Mouse (Mus musculus) CH12.LX (cell line): ENCODE results near the gene Phrf1. TPM values are rescaled to one million over a fixed set of nuclear protein-coding genes. Genes with fewer than 3 reads are reported as not detected.

Experiments used
- DNase-seq: peaks from one replicate; pipeline ENCODE4 v3.0.0-alpha.2; 2013; ENCODE audit errors: extremely low read depth
- H3K27ac ChIP-seq: 2 replicates; pipeline ENCODE4 v1.5.1; 2012; ENCODE audit warnings: low read depth, mild to moderate bottlenecking, control low read depth, moderate library complexity; ENCODE audit not compliant: insufficient read depth
- H3K27me3 ChIP-seq: replicated peaks from 2 replicates; pipeline ENCODE3; 2012; ENCODE audit warnings: inconsistent platforms
- H3K36me3 ChIP-seq, 2 experiments: replicated peaks in 1 of 2; 2 replicates each; pipeline versions ENCODE3 to v1.6.1; 2012; ENCODE audit warnings: inconsistent platforms in 1 of 2, low read length in 1 of 2, mild to moderate bottlenecking in 1 of 2, mixed read lengths in 1 of 2, moderate library complexity in 1 of 2; ENCODE audit not compliant: control insufficient read depth in 1 of 2, insufficient read depth in 1 of 2
- H3K4me1 ChIP-seq, 2 experiments: 2 replicates each; pipeline ENCODE4 v1.6.1; 2012; ENCODE audit warnings: inconsistent platforms in 1 of 2, moderate library complexity in 1 of 2; ENCODE audit not compliant: insufficient read depth in 2 of 2, control insufficient read depth in 1 of 2
- H3K4me2 ChIP-seq: 2 replicates; pipeline ENCODE4 v1.6.1; 2012; ENCODE audit warnings: low read depth, mild to moderate bottlenecking, control low read depth; ENCODE audit not compliant: poor library complexity, insufficient read depth, severe bottlenecking
- H3K4me3 ChIP-seq, 3 experiments: fragments of 150-350 bp in 1 of 3; sonication (generic) in 1 of 3; replicated peaks in 1 of 3; 2 replicates each; pipeline versions ENCODE3 to v1.5.1; 2011 to 2012; ENCODE audit warnings: low read depth in 2 of 3, low read length in 2 of 3, mild to moderate bottlenecking in 2 of 3, moderate library complexity in 2 of 3, control low read depth in 1 of 3, improper control_type of control experiment in 1 of 3, inconsistent platforms in 1 of 3, mixed read lengths in 1 of 3; ENCODE audit not compliant: poor library complexity in 1 of 3
- H3K79me2 ChIP-seq: replicated peaks from 2 replicates; pipeline ENCODE4 v1.6.1; 2012; ENCODE audit warnings: mild to moderate bottlenecking, moderate library complexity; ENCODE audit not compliant: control insufficient read depth, poor library complexity, insufficient read depth, severe bottlenecking; ENCODE audit errors: extremely low read depth
- H3K9ac ChIP-seq: 2 replicates; pipeline ENCODE4 v1.6.1; 2012; ENCODE audit warnings: low read depth, mild to moderate bottlenecking, control low read depth, moderate library complexity; ENCODE audit not compliant: insufficient read depth
- H3K9me3 ChIP-seq: replicated peaks from 2 replicates; pipeline ENCODE3; 2012; ENCODE audit warnings: low read length, inconsistent platforms, mixed read lengths
- BHLHE40 ChIP-seq: IDR thresholded peaks from 2 replicates; pipeline ENCODE4 v1.6.1; 2011; ENCODE audit warnings: mild to moderate bottlenecking, low read depth, low read length, improper control_type of control experiment
- CHD1 ChIP-seq: IDR thresholded peaks from 2 replicates; pipeline ENCODE4 v1.6.1; 2012; ENCODE audit warnings: low read depth, low read length, improper control_type of control experiment, inconsistent platforms
- CHD2 ChIP-seq: IDR thresholded peaks from 2 replicates; pipeline ENCODE4 v1.6.1; 2011; ENCODE audit warnings: low read length, improper control_type of control experiment
- EP300 ChIP-seq: IDR thresholded peaks from 2 replicates; pipeline ENCODE4 v1.6.1; 2011; ENCODE audit warnings: low read length, improper control_type of control experiment
- ETS1 ChIP-seq: conservative IDR thresholded peaks from 2 replicates; pipeline ENCODE4 v1.6.1; 2012; ENCODE audit warnings: low read depth, mild to moderate bottlenecking, inconsistent platforms, low read length, improper control_type of control experiment, moderate library complexity
- HCFC1 ChIP-seq: IDR thresholded peaks from 2 replicates; pipeline ENCODE4 v1.6.1; 2012; ENCODE audit warnings: low read depth, mild to moderate bottlenecking, inconsistent platforms, low read length, improper control_type of control experiment
- JUN ChIP-seq: IDR thresholded peaks from 2 replicates; pipeline ENCODE4 v1.6.1; 2011; ENCODE audit warnings: low read depth, mild to moderate bottlenecking, low read length, improper control_type of control experiment, moderate library complexity; ENCODE audit not compliant: insufficient read depth
- JUND ChIP-seq: conservative IDR thresholded peaks from 2 replicates; pipeline ENCODE4 v1.6.1; 2011; ENCODE audit warnings: low read depth, low read length, improper control_type of control experiment
- KAT2A ChIP-seq: IDR thresholded peaks from 2 replicates; pipeline ENCODE4 v1.6.1; 2012; ENCODE audit warnings: low read length, improper control_type of control experiment, inconsistent platforms; ENCODE audit not compliant: insufficient replicate concordance
- MAX ChIP-seq: IDR thresholded peaks from 2 replicates; pipeline ENCODE4 v1.6.1; 2011; ENCODE audit warnings: low read length, improper control_type of control experiment
- MAZ ChIP-seq: IDR thresholded peaks from 2 replicates; pipeline ENCODE4 v1.6.1; 2012; ENCODE audit warnings: low read depth, mild to moderate bottlenecking, inconsistent platforms, low read length, improper control_type of control experiment, moderate library complexity
- MXI1 ChIP-seq: IDR thresholded peaks from 2 replicates; pipeline ENCODE4 v1.6.1; 2011; ENCODE audit warnings: mild to moderate bottlenecking, low read depth, low read length, improper control_type of control experiment
- MYC ChIP-seq: IDR thresholded peaks from 2 replicates; pipeline ENCODE4 v1.6.1; 2011; ENCODE audit warnings: low read depth, mild to moderate bottlenecking, improper control_type of control experiment, low read length
- NELFE ChIP-seq: IDR thresholded peaks from 2 replicates; pipeline ENCODE4 v1.6.1; 2011; ENCODE audit warnings: low read depth, low read length, improper control_type of control experiment
- NRF1 ChIP-seq: IDR thresholded peaks from 2 replicates; pipeline ENCODE4 v1.6.1; 2014; ENCODE audit warnings: low read depth, mild to moderate bottlenecking, inconsistent platforms, low read length, improper control_type of control experiment, moderate library complexity
- RAD21 ChIP-seq: IDR thresholded peaks from 2 replicates; pipeline ENCODE4 v1.6.1; 2011; ENCODE audit warnings: low read depth, mild to moderate bottlenecking, low read length, improper control_type of control experiment, moderate library complexity
- RCOR1 ChIP-seq: conservative IDR thresholded peaks from 2 replicates; pipeline ENCODE4 v1.6.1; 2012; ENCODE audit warnings: low read depth, mild to moderate bottlenecking, inconsistent platforms, low read length, improper control_type of control experiment
- SMC3 ChIP-seq: IDR thresholded peaks from 2 replicates; pipeline ENCODE4 v1.6.1; 2011; ENCODE audit warnings: low read depth, low read length, improper control_type of control experiment
- TBP ChIP-seq: conservative IDR thresholded peaks from 2 replicates; pipeline ENCODE4 v1.6.1; 2011; ENCODE audit warnings: low read depth, low read length, improper control_type of control experiment
- TCF12 ChIP-seq: IDR thresholded peaks from 2 replicates; pipeline ENCODE4 v1.6.1; 2014; ENCODE audit warnings: low read depth, mild to moderate bottlenecking, inconsistent platforms, low read length, improper control_type of control experiment
- USF1 ChIP-seq: IDR thresholded peaks from 2 replicates; pipeline ENCODE4 v1.6.1; 2014; ENCODE audit warnings: low read depth, mild to moderate bottlenecking, inconsistent platforms, low read length, improper control_type of control experiment
- USF2 ChIP-seq: conservative IDR thresholded peaks from 2 replicates; pipeline ENCODE4 v1.6.1; 2011; ENCODE audit warnings: low read depth, low read length, improper control_type of control experiment
- ZC3H11A ChIP-seq: IDR thresholded peaks from 2 replicates; pipeline ENCODE4 v1.6.1; 2012; ENCODE audit warnings: low read depth, mild to moderate bottlenecking, inconsistent platforms, low read length, improper control_type of control experiment
- ZKSCAN1 ChIP-seq: IDR thresholded peaks from 2 replicates; pipeline ENCODE4 v1.6.1; 2012; ENCODE audit warnings: low read depth, inconsistent platforms, low read length, improper control_type of control experiment, borderline replicate concordance
- ZMIZ1 ChIP-seq: IDR thresholded peaks from 2 replicates; pipeline ENCODE4 v1.6.1; 2012; ENCODE audit warnings: low read depth, mild to moderate bottlenecking, inconsistent platforms, low read length, improper control_type of control experiment
- ZNF384 ChIP-seq: IDR thresholded peaks from 2 replicates; pipeline ENCODE4 v1.6.1; 2012; ENCODE audit warnings: low read depth, low read length, improper control_type of control experiment, inconsistent platforms
- dilution Hi-C: fragments of 300-500 bp; cut with MboI; formaldehyde crosslinking; loops from 2 replicates; pipeline ENCODE4 v1.14.3; 2020; ENCODE audit warnings: low sequenced_read_pairs; ENCODE audit not compliant: extremely low pct_unique_long_range_greater_than_20kb, extremely low pct_ligation_motif_present
- in situ Hi-C: fragments of 300-500 bp; cut with MboI; formaldehyde crosslinking; loops from 3 replicates; pipeline ENCODE4 v1.14.3; 2019; ENCODE audit warnings: low sequenced_read_pairs, low pct_ligation_motif_present, low pct_unique_long_range_greater_than_20kb, mixed read lengths
- polyA plus RNA-seq: library from polyadenylated mRNA; unstranded; fragments of >175 nt; gene quantifications from 2 replicates; pipeline ENCODE4 v1.2.1, GENCODE M21; 2012; ENCODE audit warnings: low read depth; ENCODE audit not compliant: insufficient read length
- total RNA-seq, 2 experiments: library from RNA; depleted of rRNA; stranded (reverse); fragments of 300-350 nt in 1 of 2; fragments of >200 nt in 1 of 2; gene quantifications; 2 replicates each; pipeline ENCODE4 v1.2.3; 2012 to 2014

Gene Phrf1
- total and polyA plus RNA-seq, 3 experiments = 22.4 to 59.2 (median 52.5) TPM

- TF ChIP-seq EP300 (no peak), RCOR1 (no peak), BHLHE40 (no peak), MYC (no peak), MAZ (no peak), MXI1 (no peak), CHD1 (no peak), NRF1 (no peak), ZC3H11A (no peak), NELFE (no peak), RAD21 (no peak), KAT2A (no peak), SMC3 (no peak), ZMIZ1 (no peak), MAX (no peak), USF2 (no peak), ETS1 (no peak)
- Histone ChIP-seq H3K27me3 (no peaks in the 10 kb centered on the region), H3K79me2 (no peaks in the 10 kb centered on the region), H3K9me3 (no peaks in the 10 kb centered on the region), H3K4me1 (peaks cover 6 to 15% of the 10 kb centered on the region in 2 experiments), H3K9ac (no peak overlapping the region), H3K4me2 (no peak overlapping the region), H3K27ac (no peak overlapping the region), H3K36me3 (peaks cover 31 to 42% of the 10 kb centered on the region in 2 experiments), H3K4me3 (no peak overlapping the region)
- DNase-seq = no peak
- dilution Hi-C loops (no loop called here), in situ Hi-C loops (no loop called here)
Measured at GRCm38 (mm10) chr7:141190220-141190619, 38.4 kb upstream of the Phrf1 start.

GRCm38 (mm10) chr7:141191036-141191435 is 37.5 kb upstream of the Phrf1 start:
- in situ Hi-C loops = no loop called here
- no peak overlapping the region for H3K4me3 ChIP-seq
- H3K27me3 ChIP-seq = no peaks in the 10 kb centered on the region
- no peak for TF ChIP-seq HCFC1
- no peak for TF ChIP-seq USF2
- no peak for TF ChIP-seq MYC
- no peak for TF ChIP-seq JUN
- no peak for TF ChIP-seq CHD1
- no peak for TF ChIP-seq KAT2A
- no peak for TF ChIP-seq USF1
- TF ChIP-seq ZNF384 = no peak
- TF ChIP-seq MXI1 = no peak
- no peak for TF ChIP-seq JUND
- TF ChIP-seq TCF12 = no peak
- no peak for TF ChIP-seq ZKSCAN1
- TF ChIP-seq TBP = no peak
- no peak for TF ChIP-seq CHD2
- TF ChIP-seq, all 38 proteins: peak for 0
- H3K27ac ChIP-seq = no peak overlapping the region
- H3K36me3 ChIP-seq = peaks cover 31 to 42% of the 10 kb centered on the region in 2 experiments
- DNase-seq = no peak
- H3K9me3 ChIP-seq = no peaks in the 10 kb centered on the region
- H3K9ac ChIP-seq = no peak overlapping the region
- dilution Hi-C loops = no loop called here
- H3K4me1 ChIP-seq = peaks cover 6 to 18% of the 10 kb centered on the region in 2 experiments
- no peak overlapping the region for H3K4me2 ChIP-seq
- H3K79me2 ChIP-seq = no peaks in the 10 kb centered on the region
